Mouse (Mus musculus): ENCODE results near the gene Edem2. TPM values are rescaled to one million over a fixed set of nuclear protein-coding genes. Genes with fewer than 3 reads are reported as not detected.
A peak's percentile ranks its signal among the peaks of the same experiment; 100 is the strongest.

The Edem2 gene
- polyA plus RNA-seq, 1 experiment from 2014 or later: 28.7 TPM

- Histone ChIP-seq H3K9me3 (ENCODE audit: control insufficient read depth, low read length) (no peaks in the 10 kb centered on the region), H3K36me3 (ENCODE audit: control insufficient read depth, insufficient read depth, low read length) (no peaks in the 10 kb centered on the region; the same call in 1 of the 2 replicates), H3K27ac (replicated peaks in 1 of 2; ENCODE audit: control insufficient read depth in 1 of 2, insufficient read depth in 1 of 2, low read depth in 2 of 2, low read length in 2 of 2) (no peak overlapping the region), H3K4me1 (ENCODE audit: control insufficient read depth in 2 of 2, insufficient read depth in 2 of 2, low read length in 2 of 2) (peaks cover 0 to 12% of the 10 kb centered on the region in 2 experiments; a peak in 2 of 4 replicates), H3K27me3 (ENCODE audit: control insufficient read depth, insufficient read depth, low read length) (no peaks in the 10 kb centered on the region), H3K4me2 (ENCODE audit: low read length) (no peak overlapping the region), H3K4me3 (ENCODE audit: control insufficient read depth in 1 of 2, insufficient read depth in 1 of 2, low read depth in 1 of 2, low read length in 2 of 2) (no peak overlapping the region), H3K9ac (ENCODE audit: low read length) (no peak overlapping the region)
- ATAC-seq (ENCODE audit: insufficient number of reproducible peaks, insufficient read depth, low FRiP score, low read depth): no peak
- 65% methylated on average over 2 of the region's 2 CpGs for WGBS
Measured at GRCm38 (mm10) chr2:155694564-155694963, 34.7 kb downstream of the Edem2 start.

- Histone ChIP-seq H3K4me1 (ENCODE audit: control insufficient read depth in 2 of 2, insufficient read depth in 2 of 2, low read length in 2 of 2) (peaks cover 0 to 12% of the 10 kb centered on the region in 2 experiments; a peak in 2 of 4 replicates), H3K27me3 (ENCODE audit: control insufficient read depth, insufficient read depth, low read length) (no peaks in the 10 kb centered on the region), H3K9me3 (ENCODE audit: control insufficient read depth, low read length) (no peaks in the 10 kb centered on the region), H3K4me2 (ENCODE audit: low read length) (no peak overlapping the region), H3K9ac (ENCODE audit: low read length) (no peak overlapping the region), H3K27ac (replicated peaks in 1 of 2; ENCODE audit: control insufficient read depth in 1 of 2, insufficient read depth in 1 of 2, low read depth in 2 of 2, low read length in 2 of 2) (no peak overlapping the region), H3K4me3 (ENCODE audit: control insufficient read depth in 1 of 2, insufficient read depth in 1 of 2, low read depth in 1 of 2, low read length in 2 of 2) (no peak overlapping the region), H3K36me3 (ENCODE audit: control insufficient read depth, insufficient read depth, low read length) (no peaks in the 10 kb centered on the region; the same call in 1 of the 2 replicates)
- no peak for ATAC-seq (ENCODE audit: insufficient number of reproducible peaks, insufficient read depth, low FRiP score, low read depth)
- WGBS: 60% methylated on average over 4 of the region's 4 CpGs
Measured at GRCm38 (mm10) chr2:155693136-155693535, 36.1 kb downstream of the Edem2 start.

GRCm38 (mm10) chr2:155691723-155692493 lies 37.4 kb downstream of the Edem2 start, which contains the start of gene Trpc4ap:
Gene Trpc4ap (minus strand): TSS chr2:155692384.
- H3K36me3 ChIP-seq (ENCODE audit: control insufficient read depth, insufficient read depth, low read length): peaks cover 8% of the 10 kb centered on the region; the same call in 1 of the 2 replicates
- under 1% methylated on average over 72 of the region's 72 CpGs for WGBS
- H3K27ac ChIP-seq (replicated peaks in 1 of 2; ENCODE audit: control insufficient read depth in 1 of 2, insufficient read depth in 1 of 2, low read depth in 2 of 2, low read length in 2 of 2): peak within 1 kb of the TSS; percentile 82 to 90
- peaks cover 0 to 12% of the 10 kb centered on the region in 2 experiments; a peak in 2 of 4 replicates for H3K4me1 ChIP-seq (ENCODE audit: control insufficient read depth in 2 of 2, insufficient read depth in 2 of 2, low read length in 2 of 2)
- peak; percentile 94 for ATAC-seq (ENCODE audit: insufficient number of reproducible peaks, insufficient read depth, low FRiP score, low read depth)
- H3K9ac ChIP-seq (ENCODE audit: low read length): peak within 1 kb of the TSS; percentile 91
- H3K4me3 ChIP-seq (ENCODE audit: control insufficient read depth in 1 of 2, insufficient read depth in 1 of 2, low read depth in 1 of 2, low read length in 2 of 2): peak within 1 kb of the TSS; percentile 89 to 96
- H3K27me3 ChIP-seq (ENCODE audit: control insufficient read depth, insufficient read depth, low read length): no peaks in the 10 kb centered on the region
- H3K4me2 ChIP-seq (ENCODE audit: low read length): peak within 1 kb of the TSS; percentile 87
- no peaks in the 10 kb centered on the region for H3K9me3 ChIP-seq (ENCODE audit: control insufficient read depth, low read length)

- 6% methylated on average over 8 of the region's 8 CpGs for WGBS
- Histone ChIP-seq H3K4me3 (ENCODE audit: control insufficient read depth in 1 of 2, insufficient read depth in 1 of 2, low read depth in 1 of 2, low read length in 2 of 2) (peak overlapping the region; percentile 89 to 96), H3K9ac (ENCODE audit: low read length) (peak overlapping the region; percentile 91), H3K9me3 (ENCODE audit: control insufficient read depth, low read length) (no peaks in the 10 kb centered on the region), H3K36me3 (ENCODE audit: control insufficient read depth, insufficient read depth, low read length) (peaks cover 8% of the 10 kb centered on the region; the same call in 1 of the 2 replicates), H3K4me2 (ENCODE audit: low read length) (peak overlapping the region; percentile 87), H3K4me1 (ENCODE audit: control insufficient read depth in 2 of 2, insufficient read depth in 2 of 2, low read length in 2 of 2) (peaks cover 0 to 12% of the 10 kb centered on the region in 2 experiments; a peak in 2 of 4 replicates), H3K27ac (replicated peaks in 1 of 2; ENCODE audit: control insufficient read depth in 1 of 2, insufficient read depth in 1 of 2, low read depth in 2 of 2, low read length in 2 of 2) (peak overlapping the region; percentile 74 to 90; a peak in 3 of 4 replicates), H3K27me3 (ENCODE audit: control insufficient read depth, insufficient read depth, low read length) (no peaks in the 10 kb centered on the region)
- no peak for ATAC-seq (ENCODE audit: insufficient number of reproducible peaks, insufficient read depth, low FRiP score, low read depth)
Measured at GRCm38 (mm10) chr2:155691336-155691722, 37.9 kb downstream of the Edem2 start.

- ATAC-seq (ENCODE audit: insufficient number of reproducible peaks, insufficient read depth, low FRiP score, low read depth): no peak
- no peaks in the 10 kb centered on the region for H3K9me3 ChIP-seq (ENCODE audit: control insufficient read depth, low read length)
- peaks cover 0 to 12% of the 10 kb centered on the region in 2 experiments; a peak in 2 of 4 replicates for H3K4me1 ChIP-seq (ENCODE audit: control insufficient read depth in 2 of 2, insufficient read depth in 2 of 2, low read length in 2 of 2)
- peaks cover 15% of the 10 kb centered on the region for H3K36me3 ChIP-seq (ENCODE audit: control insufficient read depth, insufficient read depth, low read length)
- no peaks in the 10 kb centered on the region for H3K27me3 ChIP-seq (ENCODE audit: control insufficient read depth, insufficient read depth, low read length)
- H3K4me3 ChIP-seq (ENCODE audit: control insufficient read depth in 1 of 2, insufficient read depth in 1 of 2, low read depth in 1 of 2, low read length in 2 of 2): no peak overlapping the region
- H3K4me2 ChIP-seq (ENCODE audit: low read length): no peak overlapping the region
- H3K27ac ChIP-seq (replicated peaks in 1 of 2; ENCODE audit: control insufficient read depth in 1 of 2, insufficient read depth in 1 of 2, low read depth in 2 of 2, low read length in 2 of 2): no peak overlapping the region
- H3K9ac ChIP-seq (ENCODE audit: low read length): no peak overlapping the region
- WGBS: 81% methylated on average over 4 of the region's 4 CpGs
Measured at GRCm38 (mm10) chr2:155689211-155689610, 40.1 kb downstream of the Edem2 start.

GRCm38 (mm10) chr2:155687746-155688145 lies 41.5 kb downstream of the Edem2 start:
- WGBS: 95% methylated on average over 11 of the region's 11 CpGs
- no peak overlapping the region for H3K9ac ChIP-seq (ENCODE audit: low read length)
- no peak overlapping the region for H3K4me3 ChIP-seq (ENCODE audit: control insufficient read depth in 1 of 2, insufficient read depth in 1 of 2, low read depth in 1 of 2, low read length in 2 of 2)
- H3K27me3 ChIP-seq (ENCODE audit: control insufficient read depth, insufficient read depth, low read length): no peaks in the 10 kb centered on the region
- H3K36me3 ChIP-seq (ENCODE audit: control insufficient read depth, insufficient read depth, low read length): peaks cover 15% of the 10 kb centered on the region
- no peak overlapping the region for H3K27ac ChIP-seq (replicated peaks in 1 of 2; ENCODE audit: control insufficient read depth in 1 of 2, insufficient read depth in 1 of 2, low read depth in 2 of 2, low read length in 2 of 2)
- H3K4me2 ChIP-seq (ENCODE audit: low read length): no peak overlapping the region
- ATAC-seq (ENCODE audit: insufficient number of reproducible peaks, insufficient read depth, low FRiP score, low read depth): no peak
- H3K9me3 ChIP-seq (ENCODE audit: control insufficient read depth, low read length): no peaks in the 10 kb centered on the region
- peaks cover 0 to 12% of the 10 kb centered on the region in 2 experiments; a peak in 2 of 4 replicates for H3K4me1 ChIP-seq (ENCODE audit: control insufficient read depth in 2 of 2, insufficient read depth in 2 of 2, low read length in 2 of 2)

GRCm38 (mm10) chr2:155686572-155686971 lies 42.7 kb downstream of the Edem2 start:
- no peaks in the 10 kb centered on the region for H3K9me3 ChIP-seq (ENCODE audit: control insufficient read depth, low read length)
- no peaks in the 10 kb centered on the region for H3K27me3 ChIP-seq (ENCODE audit: control insufficient read depth, insufficient read depth, low read length)
- no peak overlapping the region for H3K9ac ChIP-seq (ENCODE audit: low read length)
- no peak for ATAC-seq (ENCODE audit: insufficient number of reproducible peaks, insufficient read depth, low FRiP score, low read depth)
- WGBS: 71% methylated on average over 5 of the region's 5 CpGs
- peaks cover 15% of the 10 kb centered on the region for H3K36me3 ChIP-seq (ENCODE audit: control insufficient read depth, insufficient read depth, low read length)
- H3K4me2 ChIP-seq (ENCODE audit: low read length): no peak overlapping the region
- H3K27ac ChIP-seq (replicated peaks in 1 of 2; ENCODE audit: control insufficient read depth in 1 of 2, insufficient read depth in 1 of 2, low read depth in 2 of 2, low read length in 2 of 2): no peak overlapping the region
- H3K4me3 ChIP-seq (ENCODE audit: control insufficient read depth in 1 of 2, insufficient read depth in 1 of 2, low read depth in 1 of 2, low read length in 2 of 2): no peak overlapping the region
- peaks cover 0 to 12% of the 10 kb centered on the region in 2 experiments; a peak in 2 of 4 replicates for H3K4me1 ChIP-seq (ENCODE audit: control insufficient read depth in 2 of 2, insufficient read depth in 2 of 2, low read length in 2 of 2)
